Mouse (Mus musculus) liver, adult 2 months (tissue): Measurements from ENCODE around the gene Slc44a3.

ENCODE experiments used
- CTCF ChIP-seq: fragments of 200-500 bp; IDR thresholded peaks from 2 replicates; pipeline ENCODE4 v1.5.1; 2011; ENCODE audit warnings: low read depth, low read length, control low read depth
- POLR2A ChIP-seq: fragments of 200-500 bp; IDR thresholded peaks from 2 replicates; pipeline ENCODE4 v1.6.1; 2011; ENCODE audit warnings: low read length, control low read depth; ENCODE audit not compliant: insufficient read depth; ENCODE audit errors: extremely low read depth

- TF ChIP-seq POLR2A (no peak), CTCF (no peak)
Observed at GRCm38 (mm10) chr3:121579880-121580549, 47.8 kb upstream of the Slc44a3 start.
